In genomic region chr17:65864742-65865141, GRCm38 (mm10) we compare ENCODE assay signal across 8 mouse cellular contexts. TPM values are rescaled to one million over a fixed set of nuclear protein-coding genes. Genes with fewer than 3 reads are reported as not detected.
A peak's percentile ranks its signal among the peaks of the same experiment; 100 is the strongest.
DNase-seq lines count a peak whose midpoint lies in the region; ATAC-seq and TF ChIP-seq lines count a peak whose summit lies in the region.
"Had no signal": no experiment of that assay in that cellular context is flagged by ENCODE, and none has a peak within 500 bp of the region (broad histone marks: within the 10 kb centered on the region; RNA-seq: fewer than 3 reads in every experiment).

No protein-coding gene starts in this region.

- no peak overlapping the region for H3K9ac ChIP-seq in kidney, postnatal 0 days (ENCODE audit: low read depth, low read length)
- H3K9ac ChIP-seq in ES-Bruce4 (ENCODE audit: low read depth, poor library complexity, severe bottlenecking), result no peak overlapping the region

- ATAC-seq in kidney, postnatal 0 days (replicated peaks; ENCODE audit: low FRiP score, low read depth), result no peak
- peak; percentile 85 for ATAC-seq in activated CD4-positive, CD25-positive, alpha-beta regulatory T cell, adult 4 months
- peak; percentile 84 to 86 for ATAC-seq in hematopoietic stem cell, adult 5-6 weeks (replicated peaks in 1 of 2; ENCODE audit: insufficient read depth in 1 of 2, low FRiP score in 2 of 2, low TSS enrichment in 1 of 2, low read depth in 1 of 2, poor library complexity in 2 of 2, severe bottlenecking in 2 of 2)
- peak; percentile 79 for ATAC-seq in monocyte, adult 5-6 weeks (replicated peaks; ENCODE audit: insufficient number of reproducible peaks, low FRiP score, low TSS enrichment, poor library complexity, severe bottlenecking)

- TF ChIP-seq EP300 in ES-Bruce4 (IDR thresholded peaks at IDR 0.05; ENCODE audit: insufficient read depth, low read depth, low read length), result no peak

- no peaks in the 10 kb centered on the region for H3K4me1 ChIP-seq in kidney, postnatal 0 days (replicated peaks; ENCODE audit: insufficient read depth, low read length)
- peaks cover 6% of the 10 kb centered on the region for H3K4me1 ChIP-seq in ES-Bruce4 (ENCODE audit: control insufficient read depth, insufficient read depth, low read length)

- H3K27me3 ChIP-seq in kidney, postnatal 0 days (ENCODE audit: insufficient read depth, low read length), result no peaks in the 10 kb centered on the region
- no peaks in the 10 kb centered on the region for H3K27me3 ChIP-seq in ES-Bruce4 (ENCODE audit: control insufficient read depth, insufficient read depth, low read length, poor library complexity, severe bottlenecking)

- no peak overlapping the region for H3K4me2 ChIP-seq in kidney, postnatal 0 days (ENCODE audit: low read length)

- no peaks in the 10 kb centered on the region for H3K9me3 ChIP-seq in kidney, postnatal 0 days (replicated peaks; ENCODE audit: low read length)
- no peaks in the 10 kb centered on the region for H3K9me3 ChIP-seq in ES-Bruce4 (replicated peaks; ENCODE audit: control insufficient read depth, insufficient read depth, low read length, poor library complexity, severe bottlenecking)

- no peak for TF ChIP-seq POLR2A in ES-Bruce4 (IDR thresholded peaks at IDR 0.05; ENCODE audit: insufficient read depth, low read length)

- TF ChIP-seq CTCF in kidney, postnatal 0 days (IDR thresholded peaks at IDR 0.05; ENCODE audit: low read depth), result peak; percentile 88
- peak; percentile 19 for TF ChIP-seq CTCF in ES-Bruce4 (IDR thresholded peaks at IDR 0.05; ENCODE audit: low read depth, low read length)

- H3K27ac ChIP-seq in kidney, postnatal 0 days, result no peak overlapping the region
- H3K27ac ChIP-seq in ES-Bruce4 (ENCODE audit: insufficient read depth, low read length), result no peak overlapping the region

- peak; percentile 90 for DNase-seq in kidney, postnatal 0 days (ENCODE audit: low spot score)
- no peak for DNase-seq in kidney, adult 18-20 months
- no peak for DNase-seq in adrenal gland, adult 18-20 months (ENCODE audit: low spot score in 2 of 2)

- WGBS in kidney, postnatal 0 days, result 44% methylated on average over 4 of the region's 4 CpGs

- H3K36me3 ChIP-seq in kidney, postnatal 0 days (ENCODE audit: insufficient read depth, low read length), result peaks cover 25% of the 10 kb centered on the region; the same call in 1 of the 2 replicates
- peaks cover 6% of the 10 kb centered on the region; the same call in 1 of the 2 replicates for H3K36me3 ChIP-seq in ES-Bruce4 (ENCODE audit: control insufficient read depth, insufficient read depth, low read length, poor library complexity, severe bottlenecking)

- H3K4me3 ChIP-seq in kidney, postnatal 0 days (replicated peaks; ENCODE audit: low read depth, low read length), result no peak overlapping the region
- H3K4me3 ChIP-seq in ES-Bruce4 (ENCODE audit: low read depth, low read length), result no peak overlapping the region
- H3K4me3 ChIP-seq: myocyte had no signal

RNA-seq across cellular contexts. Expression of gene Ralbp1, which starts 20.9 kb away (rescaled TPM):
- 72.1 and 74.2 TPM in 2 replicates for polyA plus RNA-seq in kidney, postnatal 0 days (2015; fragmentation: Nextera tagmentation; extraction: Ambion mirVana)
- polyA plus RNA-seq in ES-Bruce4 (2011; ENCODE audit: insufficient read depth, insufficient read length, low read depth, missing spikeins), result 41.3 and 42.9 TPM in 2 replicates
- 10 to 100 TPM; 39.1 to 51.8 TPM for polyA plus RNA-seq in activated CD4-positive, CD25-positive, alpha-beta regulatory T cell, adult 4 months (2017; shearing (Covaris generic))
- total RNA-seq in hematopoietic stem cell, adult 5-6 weeks (2017), result 101 and 125 TPM in 2 replicates
- total RNA-seq in monocyte, adult 5-6 weeks (2017), result 102 to 122 TPM (median 106 TPM) in 3 replicates
- total RNA-seq in adrenal gland, adult 18-20 months (2021), result 10 to 100 TPM; 46.3 to 66.8 TPM
